Mouse (Mus musculus) embryonic facial prominence, embryonic 14.5 days (tissue): ENCODE data around the gene Tnnt3. TPM values are rescaled to one million over a fixed set of nuclear protein-coding genes. Genes with fewer than 3 reads are reported as not detected.

Source experiments
- ATAC-seq: fragments of 200-750 bp; cut with Nextera tagmentation; 2 replicates; pipeline ENCODE4 v1.8.0; 2017; ENCODE audit warnings: low read depth, moderate number of reproducible peaks, moderate TSS enrichment
- DNase-seq: peaks from one replicate; pipeline ENCODE4 v3.0.0-alpha.2; 2015; ENCODE audit warnings: low spot score
- H3K27ac ChIP-seq: fragments of 300-500 bp; sonication (generic); replicated peaks from 2 replicates; pipeline ENCODE4 v1.5.1; 2014; ENCODE audit warnings: low read depth, mild to moderate bottlenecking, low read length, moderate library complexity
- H3K27me3 ChIP-seq: fragments of 300-500 bp; sonication (generic); replicated peaks from 2 replicates; pipeline ENCODE4 v1.6.1; 2014; ENCODE audit warnings: low read length; ENCODE audit not compliant: control insufficient read depth, insufficient read depth
- H3K36me3 ChIP-seq: fragments of 300-500 bp; sonication (generic); 2 replicates; pipeline ENCODE4 v1.6.1; 2014; ENCODE audit warnings: low read length, mixed read lengths; ENCODE audit not compliant: control insufficient read depth, insufficient read depth
- H3K4me1 ChIP-seq: fragments of 300-500 bp; sonication (generic); 2 replicates; pipeline ENCODE4 v1.6.1; 2014; ENCODE audit warnings: antibody characterized with exemption, low read length; ENCODE audit not compliant: control insufficient read depth, insufficient read depth
- H3K4me2 ChIP-seq: fragments of 300-500 bp; sonication (generic); 2 replicates; pipeline ENCODE4 v1.6.1; 2014; ENCODE audit warnings: low read depth, mild to moderate bottlenecking, low read length, moderate library complexity, mixed read lengths
- H3K4me3 ChIP-seq: fragments of 300-500 bp; sonication (generic); 2 replicates; pipeline ENCODE4 v1.5.1; 2014; ENCODE audit warnings: low read depth, mild to moderate bottlenecking, low read length
- H3K9ac ChIP-seq: fragments of 300-500 bp; sonication (generic); 2 replicates; pipeline ENCODE4 v1.6.1; 2014; ENCODE audit warnings: low read depth, mild to moderate bottlenecking, low read length, moderate library complexity, mixed read lengths
- H3K9me3 ChIP-seq: fragments of 300-500 bp; sonication (generic); 2 replicates; pipeline ENCODE4 v1.6.1; 2016; ENCODE audit warnings: low read length; ENCODE audit not compliant: control insufficient read depth
- WGBS: fragments of 180-500 bp; shearing (Covaris S2); extraction: QIAGEN DNeasy Blood & Tissue Kit; methylation state at CpG from one replicate; pipeline ENCODE4 v1.1.7; 2014; 5-methylcytosine and 5-hydroxymethylcytosine counted together
- polyA plus RNA-seq: library from polyadenylated mRNA; unstranded; fragments of >200 nt; fragmentation: Nextera tagmentation; extraction: Ambion mirVana; gene quantifications from 2 replicates; pipeline ENCODE4 v1.2.1, GENCODE M21; 2014

The Tnnt3 gene
- polyA plus RNA-seq, 1 experiment from 2014 or later, result 643 TPM

DNA sequence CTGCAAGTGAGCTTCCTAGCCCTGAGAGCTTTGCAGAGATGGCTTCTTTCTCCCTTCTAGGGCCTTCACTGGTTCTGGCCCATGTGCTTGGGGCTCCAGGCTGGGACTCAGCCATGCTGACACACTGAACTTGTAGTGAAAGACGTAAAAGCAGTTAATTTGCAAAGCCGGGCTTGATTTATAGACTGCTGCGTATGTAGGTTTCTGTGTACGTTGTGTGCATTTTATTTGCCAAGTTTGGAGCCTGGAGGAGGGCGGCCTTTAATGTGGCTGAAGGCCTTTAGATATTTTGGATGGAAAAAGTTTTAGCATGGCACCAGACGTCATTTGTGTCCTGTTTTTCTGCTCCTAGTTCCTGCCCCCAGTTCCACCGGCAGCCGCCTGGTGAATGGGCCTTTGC lies 41.2 kb downstream of the Tnnt3 start:
- Histone ChIP-seq H3K4me3 (no peak overlapping the region), H3K4me2 (no peak overlapping the region), H3K9ac (no peak overlapping the region), H3K36me3 (peaks cover 17% of the 10 kb centered on the region), H3K9me3 (no peaks in the 10 kb centered on the region), H3K27me3 (no peaks in the 10 kb centered on the region), H3K27ac (peak overlapping the region; percentile 95), H3K4me1 (peaks cover 37% of the 10 kb centered on the region)
- no peak for ATAC-seq
- DNase-seq, result no peak
- WGBS, result 58% methylated on average over 8 of the region's 8 CpGs

DNA sequence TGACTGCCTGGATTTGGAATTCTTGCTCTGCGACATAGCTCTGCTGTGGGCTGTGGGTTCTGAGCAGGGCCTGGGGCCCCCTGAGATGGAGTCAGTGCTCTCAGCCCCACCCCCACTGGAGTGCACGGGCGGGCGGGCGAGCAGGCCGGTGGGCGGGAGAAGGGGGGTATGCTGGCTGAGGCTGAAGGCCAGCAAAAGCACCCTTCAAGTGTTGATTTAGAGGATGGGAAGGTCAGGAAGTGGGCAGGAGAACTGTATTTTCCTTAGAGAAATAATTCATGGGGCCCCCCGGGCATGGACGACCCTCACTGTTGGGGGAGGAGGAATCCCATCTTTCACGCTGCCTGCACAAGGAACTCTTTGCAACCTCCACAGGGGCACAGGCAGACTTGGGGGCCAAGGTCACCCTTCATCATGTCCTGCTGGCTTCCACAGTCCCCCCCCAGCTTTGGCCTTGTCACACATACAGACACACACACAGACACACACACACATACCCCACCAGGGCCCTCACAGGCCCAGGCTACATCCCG lies 44.2 kb downstream of the Tnnt3 start:
- H3K4me3 ChIP-seq, result no peak overlapping the region
- no peak overlapping the region for H3K4me2 ChIP-seq
- DNase-seq (peak; percentile 85), ATAC-seq (peak; percentile 53)
- peak overlapping the region; percentile 38 for H3K9ac ChIP-seq
- no peaks in the 10 kb centered on the region for H3K9me3 ChIP-seq
- WGBS, result 19% methylated on average over 9 of the region's 11 CpGs
- no peaks in the 10 kb centered on the region for H3K27me3 ChIP-seq
- peaks cover 46% of the 10 kb centered on the region for H3K4me1 ChIP-seq
- H3K27ac ChIP-seq, result peak overlapping the region; percentile 86
- peaks cover 12% of the 10 kb centered on the region for H3K36me3 ChIP-seq

DNA sequence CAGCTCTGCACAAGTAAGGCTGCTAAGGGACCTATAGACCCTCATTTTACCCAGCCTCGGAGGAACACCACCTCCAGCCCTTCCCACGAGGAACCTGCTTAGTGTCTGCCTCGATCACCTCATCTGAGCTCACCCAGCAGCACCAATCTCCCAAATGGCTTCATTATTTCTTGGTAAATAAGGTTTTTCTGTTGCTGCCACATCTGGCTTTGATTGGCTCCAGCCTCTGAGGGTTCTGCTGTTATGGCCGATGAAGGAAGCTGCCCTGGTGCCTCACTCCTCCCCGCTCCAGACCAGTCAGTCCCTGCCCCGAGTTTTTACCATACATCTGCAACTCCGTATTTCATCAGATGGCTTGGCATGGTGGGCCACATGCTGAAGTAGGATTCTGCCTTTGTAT lies 47.3 kb downstream of the Tnnt3 start:
- Histone ChIP-seq H3K4me1 (peaks cover 36% of the 10 kb centered on the region), H3K27ac (peak overlapping the region; percentile 57), H3K27me3 (no peaks in the 10 kb centered on the region), H3K9me3 (no peaks in the 10 kb centered on the region), H3K9ac (no peak overlapping the region), H3K4me2 (no peak overlapping the region), H3K4me3 (no peak overlapping the region), H3K36me3 (peaks cover 8% of the 10 kb centered on the region)
- 28% methylated on average over 7 of the region's 7 CpGs for WGBS
- DNase-seq (no peak), ATAC-seq (no peak)

DNA sequence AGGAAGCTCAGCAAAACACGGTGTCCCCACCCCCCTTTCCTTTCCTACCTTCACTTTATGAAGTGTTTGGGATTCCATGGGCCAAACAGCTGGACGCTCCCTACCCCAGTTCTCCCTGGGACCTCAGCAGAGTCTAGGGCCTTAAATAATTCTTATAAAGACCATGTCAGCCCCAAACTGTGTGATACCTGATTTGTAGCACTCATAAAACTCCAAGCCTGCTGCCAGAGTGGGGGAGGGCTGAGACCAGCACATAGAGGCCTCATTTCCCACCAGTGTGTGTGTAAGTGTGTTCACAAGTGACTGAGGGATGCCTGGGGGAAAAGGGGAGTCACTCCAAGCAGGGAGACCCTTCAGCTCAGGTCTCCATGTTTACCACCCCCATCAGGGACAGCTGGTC lies 49.2 kb downstream of the Tnnt3 start:
- 38% methylated on average over 2 of the region's 2 CpGs for WGBS
- Histone ChIP-seq H3K27me3 (no peaks in the 10 kb centered on the region), H3K4me2 (no peak overlapping the region), H3K4me1 (peaks cover 36% of the 10 kb centered on the region), H3K27ac (0 out of 2 replicates have a peak overlapping the region, but pooled peaks have one; percentile 54), H3K36me3 (no peaks in the 10 kb centered on the region), H3K9me3 (no peaks in the 10 kb centered on the region), H3K9ac (no peak overlapping the region), H3K4me3 (no peak overlapping the region)
- no peak for ATAC-seq
- no peak for DNase-seq

DNA sequence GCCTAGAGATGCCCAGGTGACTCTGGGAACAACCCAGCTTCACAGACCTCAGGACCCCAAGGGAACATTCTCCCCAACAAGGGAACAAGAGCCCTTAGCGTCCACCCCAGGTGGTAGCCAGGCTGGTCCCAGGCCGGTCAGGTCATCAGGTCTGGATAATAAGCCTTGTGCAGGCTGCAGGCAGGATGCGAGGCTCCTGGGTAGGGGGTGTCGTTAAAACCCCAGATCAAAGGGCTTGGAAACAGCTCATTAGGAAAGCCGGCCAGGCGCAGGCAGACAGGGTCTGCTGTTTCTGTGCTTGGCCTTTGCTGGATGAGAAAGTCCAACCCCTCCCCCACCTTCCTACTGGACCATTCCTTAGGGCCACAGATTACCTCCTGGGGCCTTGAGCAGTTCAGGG lies 50.1 kb downstream of the Tnnt3 start:
- H3K4me3 ChIP-seq, result no peak overlapping the region
- H3K27ac ChIP-seq, result no peak overlapping the region
- H3K27me3 ChIP-seq, result no peaks in the 10 kb centered on the region
- no peak for ATAC-seq
- no peaks in the 10 kb centered on the region for H3K36me3 ChIP-seq
- no peak overlapping the region for H3K4me2 ChIP-seq
- peaks cover 36% of the 10 kb centered on the region for H3K4me1 ChIP-seq
- H3K9me3 ChIP-seq, result no peaks in the 10 kb centered on the region
- DNase-seq, result no peak
- H3K9ac ChIP-seq, result no peak overlapping the region
- WGBS, result 29% methylated on average over 6 of the region's 6 CpGs

DNA sequence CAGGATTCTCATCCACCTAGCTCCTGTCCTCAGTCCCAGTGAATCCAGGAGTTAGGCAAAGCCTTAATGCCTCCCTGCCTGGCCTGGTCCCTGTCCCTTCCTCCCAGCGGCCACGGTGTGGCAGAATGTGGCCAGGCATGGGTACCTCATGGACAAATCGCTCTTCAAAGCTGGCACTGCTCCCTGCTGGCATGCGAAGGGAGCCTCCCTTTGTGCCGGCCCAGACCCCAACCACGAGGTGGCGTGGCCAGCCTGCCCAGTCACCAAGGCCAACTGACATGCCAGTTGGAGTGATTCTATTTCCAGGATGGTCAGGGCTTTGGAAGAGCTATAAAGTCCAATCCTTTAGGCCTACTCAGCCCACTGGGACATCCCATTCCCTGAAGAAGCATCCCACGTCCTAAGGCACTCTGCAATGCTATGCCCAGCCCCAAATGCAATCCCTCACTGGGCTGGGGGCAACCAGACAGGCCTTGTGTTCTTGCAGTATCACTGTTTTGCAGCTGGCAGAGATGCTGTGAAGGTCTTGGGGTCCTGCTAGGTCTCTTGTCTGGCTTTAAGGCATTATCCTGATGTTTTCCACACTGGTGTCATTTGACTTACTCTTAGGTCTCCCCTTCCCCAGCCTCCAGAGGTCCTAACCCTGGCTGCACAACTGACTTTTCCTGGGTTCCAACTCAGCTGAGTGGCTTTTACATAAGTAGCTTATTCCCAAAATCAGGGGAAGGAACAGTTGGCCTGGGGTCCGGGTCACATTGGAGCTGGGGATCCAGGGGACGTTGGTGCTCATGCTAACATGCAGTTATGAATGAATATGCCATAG lies 51.5 kb downstream of the Tnnt3 start:
- H3K4me3 ChIP-seq, result no peak overlapping the region
- H3K9me3 ChIP-seq, result no peaks in the 10 kb centered on the region
- H3K4me1 ChIP-seq, result peaks cover 50% of the 10 kb centered on the region
- DNase-seq (peak; percentile 51), ATAC-seq (no peak)
- peak overlapping the region; percentile 69 for H3K27ac ChIP-seq
- H3K27me3 ChIP-seq, result no peaks in the 10 kb centered on the region
- 79% methylated on average over 10 of the region's 10 CpGs for whole genome bisulfite sequencing
- H3K36me3 ChIP-seq, result no peaks in the 10 kb centered on the region
- no peak overlapping the region for H3K9ac ChIP-seq
- no peak overlapping the region for H3K4me2 ChIP-seq

DNA sequence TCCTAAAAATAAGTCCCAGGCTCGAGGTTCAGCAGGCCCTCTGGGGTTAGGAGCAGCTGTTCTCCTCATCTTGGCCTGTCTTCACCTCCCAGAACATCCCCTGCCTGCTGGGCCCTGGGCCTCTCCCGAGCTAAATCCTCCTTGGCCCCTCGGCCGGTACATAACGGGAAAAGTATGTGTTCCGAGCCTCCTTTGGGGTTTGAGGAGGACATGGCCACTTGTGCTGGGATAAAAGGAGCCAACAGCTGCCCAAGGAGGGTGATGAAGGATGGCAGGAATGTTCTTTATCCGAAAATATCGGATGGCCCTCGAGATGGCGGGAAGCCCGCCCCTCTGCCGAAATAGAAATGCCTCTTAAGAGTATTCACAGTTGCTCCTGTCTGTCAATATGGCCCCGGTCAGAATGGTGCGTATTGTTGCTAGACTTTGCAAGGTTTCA lies 52.3 kb downstream of the Tnnt3 start:
- H3K4me2 ChIP-seq, result no peak overlapping the region
- H3K4me3 ChIP-seq, result no peak overlapping the region
- no peaks in the 10 kb centered on the region for H3K9me3 ChIP-seq
- peaks cover 47% of the 10 kb centered on the region for H3K4me1 ChIP-seq
- H3K27ac ChIP-seq, result peak overlapping the region; percentile 92
- peak; percentile 88 for DNase-seq
- no peak overlapping the region for H3K9ac ChIP-seq
- H3K36me3 ChIP-seq, result no peaks in the 10 kb centered on the region
- WGBS, result 62% methylated on average over 14 of the region's 14 CpGs
- peak; percentile 50; the same call in 1 of the 2 replicates for ATAC-seq
- H3K27me3 ChIP-seq, result no peaks in the 10 kb centered on the region

DNA sequence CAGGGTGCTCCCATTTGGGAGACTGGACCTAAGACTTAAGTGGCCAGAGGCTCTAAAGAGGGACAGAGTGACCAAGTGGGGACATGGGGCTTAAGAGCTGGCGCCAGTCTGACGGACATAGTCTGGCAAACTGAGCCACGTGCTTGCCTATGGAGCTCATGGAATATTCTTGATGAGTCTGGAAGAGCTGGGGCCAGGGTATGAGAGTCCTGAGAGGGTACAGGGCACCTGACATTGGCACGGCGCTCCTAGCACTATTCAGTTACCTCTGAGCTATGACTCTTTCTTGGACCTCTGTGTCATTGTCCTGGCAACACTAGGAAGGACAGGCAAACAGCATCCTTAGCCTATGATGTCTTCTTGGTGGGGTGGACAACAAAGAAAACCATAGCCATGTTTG lies 53.1 kb downstream of the Tnnt3 start:
- Histone ChIP-seq H3K27me3 (no peaks in the 10 kb centered on the region), H3K4me3 (no peak overlapping the region), H3K4me2 (no peak overlapping the region), H3K9ac (no peak overlapping the region), H3K36me3 (no peaks in the 10 kb centered on the region), H3K9me3 (no peaks in the 10 kb centered on the region), H3K4me1 (peaks cover 44% of the 10 kb centered on the region), H3K27ac (peak overlapping the region; percentile 92)
- DNase-seq (no peak), ATAC-seq (no peak)
- WGBS, result 88% methylated on average over 5 of the region's 5 CpGs
